Mouse (Mus musculus) neural tube, embryonic 11.5 days (tissue): ENCODE data around the gene Znrd1. TPM values are rescaled to one million over a fixed set of nuclear protein-coding genes. Genes with fewer than 3 reads are reported as not detected.
"Not testable (repeated sequence)": the region's sequence is repeated elsewhere in the genome, so short reads cannot be mapped to it uniquely, and the experiment has no call there.

Source experiments
- ATAC-seq: fragments of 200-750 bp; cut with Nextera tagmentation; 2 replicates; pipeline ENCODE4 v1.8.0; 2017; ENCODE audit warnings: moderate number of reproducible peaks, mild to moderate bottlenecking, moderate TSS enrichment, moderate library complexity; ENCODE audit not compliant: insufficient read depth, low FRiP score, low TSS enrichment
- DNase-seq: peaks from one replicate; pipeline ENCODE4 v3.0.0-alpha.2; 2015; ENCODE audit warnings: low spot score
- H3K27ac ChIP-seq: fragments of 300-500 bp; sonication (generic); 2 replicates; pipeline ENCODE4 v1.5.1; 2014; ENCODE audit warnings: low read depth, mild to moderate bottlenecking, low read length
- H3K27me3 ChIP-seq: fragments of 300-500 bp; sonication (generic); 2 replicates; pipeline ENCODE4 v1.6.1; 2014; ENCODE audit warnings: mild to moderate bottlenecking, low read length, mixed read lengths; ENCODE audit not compliant: control insufficient read depth, insufficient read depth
- H3K36me3 ChIP-seq: fragments of 300-500 bp; sonication (generic); 2 replicates; pipeline ENCODE4 v1.6.1; 2014; ENCODE audit warnings: mild to moderate bottlenecking, low read length, moderate library complexity, mixed read lengths; ENCODE audit not compliant: control insufficient read depth, insufficient read depth
- H3K4me1 ChIP-seq: fragments of 300-500 bp; sonication (generic); 2 replicates; pipeline ENCODE4 v1.6.1; 2014; ENCODE audit warnings: low read length, mixed read lengths; ENCODE audit not compliant: control insufficient read depth, insufficient read depth
- H3K4me2 ChIP-seq: fragments of 300-500 bp; sonication (generic); 2 replicates; pipeline ENCODE4 v1.6.1; 2014; ENCODE audit warnings: low read depth, mild to moderate bottlenecking, moderate library complexity
- H3K4me3 ChIP-seq: fragments of 300-500 bp; sonication (generic); 2 replicates; pipeline ENCODE4 v1.5.1; 2014; ENCODE audit warnings: low read depth, low read length
- H3K9ac ChIP-seq: fragments of 300-500 bp; sonication (generic); 2 replicates; pipeline ENCODE4 v1.6.1; 2014; ENCODE audit warnings: mild to moderate bottlenecking, low read length
- H3K9me3 ChIP-seq: fragments of 300-500 bp; sonication (generic); 2 replicates; pipeline ENCODE4 v1.6.1; 2016; ENCODE audit warnings: low read length; ENCODE audit not compliant: control insufficient read depth
- WGBS: fragments of 180-500 bp; shearing (Covaris S2); extraction: QIAGEN DNeasy Blood & Tissue Kit; methylation state at CpG from one replicate; pipeline ENCODE4 v1.1.7; 2014; 5-methylcytosine and 5-hydroxymethylcytosine counted together
- polyA plus RNA-seq: library from polyadenylated mRNA; unstranded; fragments of >200 nt; fragmentation: Nextera tagmentation; extraction: Ambion mirVana; gene quantifications from 2 replicates; pipeline ENCODE4 v1.2.1, GENCODE M21; 2014

The Znrd1 gene
- polyA plus RNA-seq, 1 experiment from 2014 or later, result 84.7 TPM

DNA sequence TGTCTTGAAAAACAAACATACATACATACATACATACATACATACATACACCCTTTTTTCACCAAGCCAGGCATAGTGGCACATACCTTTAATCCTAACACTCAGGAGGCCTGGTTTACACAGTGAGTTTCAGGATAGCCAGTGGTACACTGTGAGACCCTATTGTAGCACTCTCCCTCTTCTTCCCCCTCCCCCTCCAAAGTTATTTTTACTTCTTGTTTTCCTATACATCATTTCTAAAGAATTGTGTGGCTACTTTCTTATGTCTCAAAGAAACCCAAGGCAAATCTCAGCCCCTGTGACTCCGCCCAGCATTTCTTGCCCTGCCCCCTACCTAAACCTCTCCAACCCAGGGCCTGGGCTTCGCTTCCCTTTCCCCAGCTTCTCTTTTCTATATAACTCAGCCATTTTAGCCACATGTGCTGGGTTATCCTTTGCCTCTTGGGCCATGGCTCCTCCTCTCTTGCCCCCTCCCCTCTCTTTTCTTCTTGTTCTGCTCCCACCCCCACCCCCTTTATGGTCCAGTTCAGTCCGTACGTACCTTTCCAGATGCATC is 35.5 kb upstream of the Znrd1 start:
- H3K9ac ChIP-seq, result no peak overlapping the region
- H3K27me3 ChIP-seq, result peaks cover 6% of the 10 kb centered on the region
- H3K4me1 ChIP-seq, result no peaks in the 10 kb centered on the region
- no peak overlapping the region for H3K4me3 ChIP-seq
- H3K4me2 ChIP-seq, result no peak overlapping the region
- no peaks in the 10 kb centered on the region for H3K9me3 ChIP-seq
- no peak for DNase-seq
- H3K36me3 ChIP-seq, result no peaks in the 10 kb centered on the region
- whole genome bisulfite sequencing, result 90% methylated on average over 4 of the region's 4 CpGs
- ATAC-seq, result no peak
- H3K27ac ChIP-seq, result no peak overlapping the region

DNA sequence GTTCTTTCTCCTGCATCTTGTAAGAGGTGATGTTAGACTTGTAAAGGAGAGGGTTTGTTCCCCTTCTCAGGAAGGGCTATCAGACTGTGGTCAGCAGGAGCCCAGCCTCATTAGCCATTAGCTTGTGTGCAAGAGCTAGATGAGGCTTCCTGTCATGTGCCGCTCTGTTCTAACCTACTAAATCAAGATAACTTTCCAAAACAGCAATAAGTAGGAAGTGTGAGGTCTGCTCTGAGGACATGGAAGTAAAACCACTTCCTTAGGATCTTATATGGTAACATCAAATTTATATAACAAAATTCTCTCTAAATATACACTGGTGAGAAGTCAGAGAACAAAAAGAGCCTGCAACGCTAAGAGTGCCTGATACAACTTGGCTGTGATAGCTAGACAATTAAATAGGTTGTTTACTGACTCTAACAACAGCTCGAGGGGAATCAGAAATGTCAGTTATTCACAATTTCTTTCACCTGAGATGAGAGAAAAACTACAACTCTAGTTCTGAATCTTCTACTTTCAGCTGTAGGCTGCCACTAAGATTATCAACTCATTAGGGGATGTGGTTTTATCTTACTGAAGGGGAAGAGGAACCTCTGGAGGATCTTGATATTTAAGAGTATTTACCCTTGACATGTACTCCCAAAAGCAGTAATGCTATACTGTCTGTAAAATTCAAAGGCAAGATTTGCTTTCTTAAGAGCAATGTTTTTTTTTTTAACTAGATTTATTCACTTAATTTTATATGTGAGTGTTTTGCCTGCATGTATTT is 34.2 kb upstream of the Znrd1 start:
- Histone ChIP-seq H3K4me1 (0 out of 2 replicates have a peak, but pooled peaks cover 3% of the 10 kb centered on the region), H3K9me3 (no peaks in the 10 kb centered on the region), H3K4me3 (no peak overlapping the region), H3K27ac (no peak overlapping the region), H3K27me3 (peaks cover 16% of the 10 kb centered on the region), H3K4me2 (no peak overlapping the region), H3K36me3 (no peaks in the 10 kb centered on the region), H3K9ac (no peak overlapping the region)
- ATAC-seq, result no peak
- WGBS, result 73% methylated on average over 3 of the region's 3 CpGs
- no peak for DNase-seq

DNA sequence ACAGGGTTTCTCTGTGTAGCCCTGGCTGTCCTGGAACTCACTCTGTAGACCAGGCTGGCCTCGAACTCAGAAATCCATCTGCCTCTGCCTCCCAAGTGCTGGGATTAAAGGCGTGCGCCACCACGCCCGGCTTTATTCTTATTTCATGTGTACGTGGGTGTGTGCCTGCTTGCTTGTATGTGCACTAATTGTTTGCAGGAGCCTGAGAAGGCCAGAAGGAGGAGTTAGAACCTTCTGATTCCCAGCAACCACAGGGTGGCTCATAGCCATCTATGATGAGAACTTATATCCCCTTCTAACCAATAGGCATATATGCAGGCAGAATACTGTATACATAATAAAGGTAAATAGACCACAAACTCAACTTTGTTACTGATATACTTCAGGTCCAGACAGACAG is 32.3 kb upstream of the Znrd1 start:
- DNase-seq, H3K27ac ChIP-seq, H3K36me3 ChIP-seq, ATAC-seq, H3K4me3 ChIP-seq, H3K9me3 ChIP-seq, H3K4me2 ChIP-seq, H3K9ac ChIP-seq, H3K4me1 ChIP-seq: not testable (repeated sequence)
- peaks cover 16% of the 10 kb centered on the region for H3K27me3 ChIP-seq
- WGBS, result 96% methylated on average over 5 of the region's 6 CpGs

DNA sequence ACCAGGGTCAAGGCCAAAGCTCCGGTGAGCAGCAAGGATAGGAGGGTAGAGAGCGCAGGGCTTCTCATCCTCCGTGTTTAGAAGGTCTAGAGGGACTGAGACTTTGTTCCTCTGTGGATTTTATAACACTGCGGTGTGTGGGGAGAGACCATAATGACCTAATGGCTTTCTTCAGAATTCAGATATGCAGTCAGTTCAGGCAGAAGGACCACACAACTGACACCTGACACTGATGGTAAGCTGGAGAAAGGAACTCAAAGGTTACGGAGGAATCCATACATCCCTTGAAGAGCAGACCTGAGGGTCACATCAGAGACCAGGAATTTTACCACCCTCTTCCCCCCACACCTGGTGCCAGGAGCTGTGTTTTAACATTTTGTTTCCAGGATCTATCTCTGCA is 31.1 kb upstream of the Znrd1 start, which contains the start of gene H2-M5:
Gene H2-M5 (minus strand): TSS at position 101 of the 400 bp plus-strand sequence.
- DNase-seq (no peak), ATAC-seq (no peak)
- 32% methylated on average over 5 of the region's 5 CpGs for WGBS
- Histone ChIP-seq H3K27ac (no peak within 1 kb of the TSS), H3K4me3 (no peak within 1 kb of the TSS), H3K9me3 (no peaks in the 10 kb centered on the region), H3K4me1 (0 out of 2 replicates have a peak, but pooled peaks cover 3% of the 10 kb centered on the region), H3K27me3 (peaks cover 16% of the 10 kb centered on the region), H3K36me3 (no peaks in the 10 kb centered on the region), H3K4me2 (peak within 1 kb of the TSS; percentile 22; the same call in 1 of the 2 replicates), H3K9ac (no peak within 1 kb of the TSS)

DNA sequence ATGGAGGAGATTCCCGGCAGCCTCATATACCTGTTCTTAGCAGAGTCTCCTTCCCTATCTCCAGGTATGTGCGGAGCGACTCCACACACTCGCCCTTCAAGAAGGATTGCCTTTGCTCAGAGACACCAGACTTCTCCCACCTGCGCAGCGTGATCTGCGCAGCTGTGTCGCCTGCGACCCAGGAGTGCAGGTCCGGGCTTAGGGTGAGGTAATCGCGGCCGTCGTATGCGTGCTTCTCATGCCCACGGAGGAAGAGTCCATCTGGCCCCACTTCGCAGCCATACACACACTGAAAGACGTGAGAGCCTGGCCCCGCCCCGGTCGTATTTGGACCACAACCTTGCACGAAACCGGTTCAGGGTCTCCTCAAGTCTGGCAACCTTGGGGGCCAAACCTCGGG is 30.1 kb upstream of the Znrd1 start:
- Histone ChIP-seq H3K9me3 (no peaks in the 10 kb centered on the region), H3K4me3 (no peak overlapping the region), H3K4me2 (peak overlapping the region; percentile 22; the same call in 1 of the 2 replicates), H3K9ac (no peak overlapping the region), H3K4me1 (0 out of 2 replicates have a peak, but pooled peaks cover 3% of the 10 kb centered on the region), H3K27me3 (peaks cover 16% of the 10 kb centered on the region), H3K27ac (no peak overlapping the region), H3K36me3 (no peaks in the 10 kb centered on the region)
- DNase-seq (no peak), ATAC-seq (no peak)
- WGBS, result 6% methylated on average over 24 of the region's 24 CpGs

DNA sequence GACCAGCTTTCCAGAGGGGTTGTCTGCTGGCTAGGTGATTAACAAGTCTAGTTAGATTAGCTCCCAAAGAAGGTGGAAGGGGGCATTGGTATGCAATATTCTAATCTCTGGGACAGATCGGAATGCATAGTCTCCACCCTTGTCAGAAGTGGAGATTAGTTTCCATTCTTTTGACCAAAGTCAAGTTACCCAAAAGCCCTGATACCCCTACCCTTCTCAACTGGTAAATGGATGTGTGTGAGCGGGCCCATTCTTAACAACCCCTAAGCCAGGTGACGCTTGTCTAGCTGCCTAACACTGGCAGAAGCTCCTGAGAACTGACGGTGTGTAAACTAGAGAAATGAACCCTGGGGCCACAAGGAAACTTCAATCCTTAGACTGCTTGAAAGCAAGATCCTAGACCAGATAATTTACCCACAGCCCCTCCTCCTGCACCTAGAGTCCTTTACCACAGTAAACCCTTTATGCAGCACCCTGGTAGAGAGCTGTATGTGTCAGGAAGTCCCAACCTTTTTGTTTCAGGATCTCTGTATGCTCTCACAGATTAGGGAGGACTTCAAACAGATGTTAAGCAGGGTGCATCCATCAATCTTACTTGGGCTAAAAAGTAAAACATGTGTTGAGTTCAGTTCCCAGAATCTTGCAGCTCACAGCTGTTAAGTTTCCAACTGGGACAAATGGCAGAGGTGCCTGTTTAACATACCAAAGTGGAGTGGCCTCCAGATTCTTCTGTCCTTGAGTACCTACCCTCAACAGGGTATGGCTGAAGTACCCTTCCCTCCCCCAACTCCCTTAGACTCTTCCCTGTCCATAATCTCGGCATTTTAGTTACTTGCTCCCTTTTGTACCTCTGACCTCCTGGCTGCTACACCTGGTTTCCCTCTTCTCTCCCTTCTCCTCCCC is 24.1 kb upstream of the Znrd1 start:
- Histone ChIP-seq H3K36me3 (no peaks in the 10 kb centered on the region), H3K4me3 (no peak overlapping the region), H3K4me2 (no peak overlapping the region), H3K9ac (no peak overlapping the region), H3K27ac (no peak overlapping the region), H3K27me3 (no peaks in the 10 kb centered on the region), H3K4me1 (no peaks in the 10 kb centered on the region), H3K9me3 (no peaks in the 10 kb centered on the region)
- DNase-seq (no peak), ATAC-seq (no peak)
- WGBS, result 22% methylated on average over 5 of the region's 5 CpGs

DNA sequence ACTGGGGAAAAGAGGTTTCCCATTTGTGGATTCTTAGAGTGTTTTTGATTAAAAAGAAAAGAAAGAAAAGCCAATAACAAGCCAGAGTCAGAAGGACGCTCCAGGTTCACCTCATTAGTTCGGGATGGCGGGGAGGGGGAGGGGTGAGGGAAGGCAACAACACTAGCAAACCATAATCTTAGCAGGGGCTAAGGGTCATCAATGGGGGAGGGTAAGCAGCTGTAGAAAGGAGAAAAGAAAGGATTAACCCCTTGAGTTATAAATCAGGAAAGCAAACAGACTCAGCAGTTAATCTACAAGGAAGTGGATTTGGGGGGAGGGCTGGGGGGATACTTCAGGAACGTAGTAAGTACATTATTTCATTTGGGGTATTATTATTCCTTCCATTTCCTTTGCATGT is 23.5 kb upstream of the Znrd1 start:
- Histone ChIP-seq H3K9me3 (no peaks in the 10 kb centered on the region), H3K27me3 (no peaks in the 10 kb centered on the region), H3K9ac (no peak overlapping the region), H3K4me2 (no peak overlapping the region), H3K4me1 (no peaks in the 10 kb centered on the region), H3K27ac (no peak overlapping the region), H3K4me3 (no peak overlapping the region), H3K36me3 (no peaks in the 10 kb centered on the region)
- no peak for ATAC-seq
- WGBS, result 4% methylated on average over 4 of the region's 4 CpGs
- no peak for DNase-seq

DNA sequence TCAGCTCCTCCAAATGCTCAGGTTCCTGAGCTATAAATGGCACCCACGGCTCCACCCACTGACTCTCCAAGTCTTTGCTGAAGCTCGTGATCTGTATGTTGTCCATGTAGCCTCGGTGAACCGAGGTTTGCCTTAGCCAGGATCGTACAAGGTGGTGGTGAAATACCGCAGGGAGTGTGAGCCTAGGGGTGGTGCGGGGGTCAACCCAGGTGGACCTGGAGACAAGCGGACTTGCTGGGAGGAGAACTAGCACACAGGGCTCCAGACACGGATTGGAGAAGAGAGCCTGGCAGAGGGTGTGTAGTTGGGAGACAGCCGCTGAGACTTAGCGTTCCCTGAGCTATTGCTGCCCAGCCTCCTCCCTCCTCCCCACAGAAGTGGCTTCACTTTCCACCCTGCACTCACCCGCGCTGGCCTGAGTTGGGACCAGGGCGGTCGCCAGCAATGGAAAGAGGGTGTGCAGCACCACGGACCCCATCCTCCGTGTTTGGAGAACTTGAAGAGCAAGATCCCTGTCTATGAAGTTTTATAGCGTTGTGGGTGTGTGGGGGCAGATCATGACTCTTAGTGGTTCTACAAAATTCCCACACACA is 23.0 kb upstream of the Znrd1 start, which contains the start of gene 2410137M14Rik:
Gene 2410137M14Rik (minus strand): TSS at position 17 of the 593 bp plus-strand sequence.
- no peak for DNase-seq
- WGBS, result 14% methylated on average over 18 of the region's 18 CpGs
- H3K27me3 ChIP-seq, result no peaks in the 10 kb centered on the region
- H3K36me3 ChIP-seq, result no peaks in the 10 kb centered on the region
- no peak within 1 kb of the TSS for H3K9ac ChIP-seq
- H3K27ac ChIP-seq, result no peak within 1 kb of the TSS
- H3K4me1 ChIP-seq, result no peaks in the 10 kb centered on the region
- ATAC-seq, result no peak
- H3K4me3 ChIP-seq, result no peak within 1 kb of the TSS
- no peaks in the 10 kb centered on the region for H3K9me3 ChIP-seq
- H3K4me2 ChIP-seq, result 0 out of 2 replicates have a peak within 1 kb of the TSS, but pooled peaks have one; percentile 15
